Mouse (Mus musculus) G1E (cell line): ENCODE measurements around the gene Cpeb4. TPM values are rescaled to one million over a fixed set of nuclear protein-coding genes. Genes with fewer than 3 reads are reported as not detected.

Experiments
- ATAC-seq: 2 replicates; pipeline ENCODE4 v1.8.0; 2016; ENCODE audit warnings: mild to moderate bottlenecking; ENCODE audit not compliant: insufficient number of reproducible peaks, poor library complexity, low FRiP score, severe bottlenecking; ENCODE audit errors: extremely low read depth
- DNase-seq: peaks from one replicate; pipeline ENCODE4 v3.0.0; 2012; ENCODE audit warnings: low spot score
- H3K27me3 ChIP-seq: 2 replicates; pipeline ENCODE4 v1.6.1; 2012; ENCODE audit warnings: mild to moderate bottlenecking, low read length, inconsistent platforms; ENCODE audit not compliant: insufficient read depth
- H3K36me3 ChIP-seq: replicated peaks from 2 replicates; pipeline ENCODE3; 2012; ENCODE audit warnings: mild to moderate bottlenecking, inconsistent platforms
- H3K4me1 ChIP-seq: 2 replicates; pipeline ENCODE4 v1.6.1; 2012; ENCODE audit warnings: low read depth, low read length, inconsistent platforms, mixed read lengths; ENCODE audit not compliant: insufficient read depth
- H3K4me3 ChIP-seq: 2 replicates; pipeline ENCODE4 v1.5.1; 2012; ENCODE audit warnings: low read depth, mild to moderate bottlenecking, inconsistent platforms, low read length, moderate library complexity, mixed read lengths
- H3K9me3 ChIP-seq: replicated peaks from 2 replicates; pipeline ENCODE4 v1.6.1; 2012; ENCODE audit warnings: inconsistent platforms
- CTCF ChIP-seq: IDR thresholded peaks from 2 replicates; pipeline ENCODE4 v1.5.1; 2012; ENCODE audit warnings: low read depth, low read length, inconsistent platforms, mixed read lengths
- GATA1 ChIP-seq: IDR thresholded peaks from 2 replicates; pipeline ENCODE4 v1.6.1; 2012; ENCODE audit warnings: borderline replicate concordance, low read length, inconsistent platforms, mixed read lengths
- GATA2 ChIP-seq: IDR thresholded peaks from 2 replicates; pipeline ENCODE4 v1.6.1; 2012; ENCODE audit warnings: low read depth, low read length, inconsistent platforms, borderline replicate concordance
- POLR2AphosphoS5 ChIP-seq: IDR thresholded peaks from 2 replicates; pipeline ENCODE4 v1.6.1; 2012; ENCODE audit warnings: low read depth, low read length, inconsistent platforms; ENCODE audit not compliant: insufficient replicate concordance
- TAL1 ChIP-seq: conservative IDR thresholded peaks from 2 replicates; pipeline ENCODE4 v1.6.1; 2012; ENCODE audit warnings: low read depth, low read length, inconsistent platforms, mixed read lengths
- polyA plus RNA-seq: library from polyadenylated mRNA; stranded (reverse); fragments of >175 nt; gene quantifications from 2 replicates; pipeline ENCODE4 v1.2.3, GENCODE M21; 2012
- total RNA-seq, 2 experiments: library from RNA; stranded (forward) in 1 of 2; stranded (reverse) in 1 of 2; fragments of 200-1000 nt in 1 of 2; fragments of >200 nt in 1 of 2; fragmentation: Nextera tagmentation in 1 of 2; gene quantifications; 2 replicates each; pipeline ENCODE4 v1.2.3; 2014 to 2017

Gene Cpeb4
- total and polyA plus RNA-seq, 3 experiments: 5.6 to 84.2 (median 30.4) TPM

- no peaks in the 10 kb centered on the region for H3K27me3 ChIP-seq
- TF ChIP-seq CTCF: no peak
- no peak for TF ChIP-seq GATA2
- H3K4me1 ChIP-seq: peaks cover 66% of the 10 kb centered on the region
- ATAC-seq (no peak), DNase-seq (no peak)
- no peak overlapping the region; the same call in 1 of the 2 replicates for H3K4me3 ChIP-seq
- H3K9me3 ChIP-seq: no peaks in the 10 kb centered on the region
- no peaks in the 10 kb centered on the region for H3K36me3 ChIP-seq
These were observed 41.5 kb upstream of the Cpeb4 start for GRCm38 (mm10) chr11:31830213-31831151.

DNA sequence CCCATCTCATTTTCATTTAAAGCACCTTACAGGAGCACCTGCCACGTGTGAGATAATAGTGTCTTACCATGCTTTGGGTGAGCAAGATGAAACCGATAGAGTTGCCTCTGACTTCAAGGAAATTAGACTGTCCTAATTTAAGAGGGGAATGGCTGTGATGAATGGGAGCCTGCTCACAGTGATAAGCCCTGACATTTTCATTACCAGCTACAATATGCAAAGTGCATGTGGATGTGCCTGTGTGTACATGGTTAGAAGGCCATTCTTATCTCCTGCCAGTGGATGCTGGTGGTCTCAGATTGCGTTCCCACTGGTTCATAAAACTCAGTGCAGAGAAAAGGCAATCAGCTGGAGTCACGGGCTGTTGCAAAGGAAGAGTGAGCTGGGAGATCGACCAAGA is 40.6 kb upstream of the Cpeb4 start:
- Histone ChIP-seq H3K4me1 (peaks cover 70% of the 10 kb centered on the region), H3K4me3 (peak overlapping the region; percentile 61; the same call in 1 of the 2 replicates), H3K36me3 (no peaks in the 10 kb centered on the region), H3K27me3 (no peaks in the 10 kb centered on the region), H3K9me3 (no peaks in the 10 kb centered on the region)
- TF ChIP-seq GATA2 (peak; percentile 87; the same call in 1 of the 2 replicates), CTCF (no peak), TAL1 (peak; percentile 100), GATA1 (no peak), POLR2AphosphoS5 (no peak)
- peak; percentile 94 for ATAC-seq
- peak; percentile 66 for DNase-seq

DNA sequence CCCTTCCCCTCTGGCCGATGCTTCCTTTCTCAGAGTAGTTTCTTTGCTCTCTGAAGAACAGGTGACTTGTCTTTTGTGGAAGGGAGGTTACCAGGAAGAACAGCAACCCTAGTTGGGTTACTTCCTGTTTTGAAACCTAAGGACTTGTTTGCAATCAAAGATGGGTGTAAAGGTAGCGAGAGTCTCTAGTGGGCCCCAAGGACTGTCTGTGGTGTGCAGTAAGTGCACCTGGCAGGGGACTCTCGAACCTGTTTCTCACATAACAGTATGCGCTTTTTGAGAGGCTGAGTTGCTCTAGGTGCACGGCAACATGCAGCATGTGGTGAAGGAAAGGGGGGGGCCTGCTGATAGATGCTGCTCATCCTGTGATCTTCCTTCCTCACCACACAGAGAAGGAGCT is 40.0 kb upstream of the Cpeb4 start:
- H3K4me3 ChIP-seq: peak overlapping the region; percentile 61; the same call in 1 of the 2 replicates
- peak; percentile 58 for DNase-seq
- H3K27me3 ChIP-seq: no peaks in the 10 kb centered on the region
- 0 out of 2 replicates have a peak, but pooled peaks have one; percentile 11 for ATAC-seq
- H3K36me3 ChIP-seq: no peaks in the 10 kb centered on the region
- peaks cover 70% of the 10 kb centered on the region for H3K4me1 ChIP-seq
- TF ChIP-seq GATA2: no peak
- no peaks in the 10 kb centered on the region for H3K9me3 ChIP-seq

- Histone ChIP-seq H3K4me3 (peak overlapping the region; percentile 61; the same call in 1 of the 2 replicates), H3K36me3 (no peaks in the 10 kb centered on the region), H3K27me3 (no peaks in the 10 kb centered on the region), H3K4me1 (peaks cover 66% of the 10 kb centered on the region), H3K9me3 (no peaks in the 10 kb centered on the region)
- DNase-seq (no peak), ATAC-seq (no peak)
- TF ChIP-seq CTCF (no peak), POLR2AphosphoS5 (no peak), GATA2 (no peak), TAL1 (no peak), GATA1 (no peak)
These were observed 39.5 kb upstream of the Cpeb4 start for GRCm38 (mm10) chr11:31832439-31832980.

GRCm38 (mm10) chr11:31833506-31833905 is 38.5 kb upstream of the Cpeb4 start:
- Histone ChIP-seq H3K27me3 (no peaks in the 10 kb centered on the region), H3K4me3 (no peak overlapping the region), H3K9me3 (no peaks in the 10 kb centered on the region), H3K36me3 (no peaks in the 10 kb centered on the region), H3K4me1 (peaks cover 71% of the 10 kb centered on the region)
- DNase-seq (no peak), ATAC-seq (no peak)
- TF ChIP-seq CTCF (no peak), POLR2AphosphoS5 (no peak), GATA1 (no peak), TAL1 (no peak), GATA2 (no peak)

GRCm38 (mm10) chr11:31835352-31835751 is 36.7 kb upstream of the Cpeb4 start:
- no peak overlapping the region for H3K4me3 ChIP-seq
- H3K27me3 ChIP-seq: no peaks in the 10 kb centered on the region
- no peaks in the 10 kb centered on the region for H3K9me3 ChIP-seq
- no peaks in the 10 kb centered on the region for H3K36me3 ChIP-seq
- DNase-seq (no peak), ATAC-seq (no peak)
- peaks cover 76% of the 10 kb centered on the region for H3K4me1 ChIP-seq
- TF ChIP-seq TAL1 (no peak), GATA1 (no peak), POLR2AphosphoS5 (no peak), CTCF (no peak), GATA2 (no peak)
